Mouse (Mus musculus) MEL (cell line): ENCODE data around the gene Hist2h3c1. TPM values are rescaled to one million over a fixed set of nuclear protein-coding genes. Genes with fewer than 3 reads are reported as not detected.

Experiments
- DNase-seq: peaks from one replicate; pipeline ENCODE4 v3.0.0; 2011; ENCODE audit warnings: low read depth, low spot score
- H3K27ac ChIP-seq: 2 replicates; pipeline ENCODE4 v1.5.1; 2012; ENCODE audit warnings: low read depth, mild to moderate bottlenecking, control low read depth, low read length, moderate library complexity; ENCODE audit not compliant: control insufficient read depth
- H3K27me3 ChIP-seq, 2 experiments: fragments of 150-350 bp in 1 of 2; sonication (generic) in 1 of 2; 2 replicates each; pipeline ENCODE4 v1.6.1; 2012; ENCODE audit warnings: low read length in 2 of 2, mild to moderate bottlenecking in 2 of 2, improper control_type of control experiment in 1 of 2, moderate library complexity in 1 of 2; ENCODE audit not compliant: insufficient read depth in 2 of 2, control insufficient read depth in 1 of 2
- H3K36me3 ChIP-seq, 2 experiments: 2 replicates each; pipeline ENCODE4 v1.6.1; 2012 to 2014; ENCODE audit warnings: low read length in 2 of 2, improper control_type of control experiment in 1 of 2, inconsistent platforms in 1 of 2, mild to moderate bottlenecking in 1 of 2; ENCODE audit not compliant: insufficient read depth in 2 of 2, control insufficient read depth in 1 of 2
- H3K4me1 ChIP-seq, 2 experiments: fragments of 150-350 bp in 1 of 2; sonication (generic) in 1 of 2; 2 replicates each; pipeline ENCODE4 v1.6.1; 2012; ENCODE audit warnings: low read length in 2 of 2, improper control_type of control experiment in 1 of 2, mild to moderate bottlenecking in 1 of 2; ENCODE audit not compliant: insufficient read depth in 2 of 2, control insufficient read depth in 1 of 2
- H3K4me3 ChIP-seq, 2 experiments: fragments of 150-350 bp in 1 of 2; sonication (generic) in 1 of 2; 2 replicates each; pipeline ENCODE4 v1.5.1; 2012; ENCODE audit warnings: low read depth in 2 of 2, low read length in 2 of 2, mild to moderate bottlenecking in 2 of 2, moderate library complexity in 2 of 2, control low read depth in 1 of 2, improper control_type of control experiment in 1 of 2; ENCODE audit not compliant: control insufficient read depth in 1 of 2, insufficient read depth in 1 of 2
- H3K79me2 ChIP-seq: 2 replicates; pipeline ENCODE4 v1.6.1; 2012; ENCODE audit warnings: mild to moderate bottlenecking, low read length, moderate library complexity; ENCODE audit not compliant: control insufficient read depth, poor library complexity, insufficient read depth
- H3K9ac ChIP-seq: 2 replicates; pipeline ENCODE4 v1.6.1; 2012; ENCODE audit warnings: low read depth, mild to moderate bottlenecking, control low read depth, low read length, moderate library complexity; ENCODE audit not compliant: control insufficient read depth, poor library complexity, severe bottlenecking
- H3K9me3 ChIP-seq: fragments of 150-350 bp; sonication (generic); replicated peaks from 2 replicates; pipeline ENCODE4 v1.6.1; 2012; ENCODE audit warnings: mild to moderate bottlenecking, low read length, improper control_type of control experiment, moderate library complexity; ENCODE audit not compliant: insufficient read depth
- CHD2 ChIP-seq: IDR thresholded peaks from 2 replicates; pipeline ENCODE4 v1.6.1; 2011; ENCODE audit warnings: low read length, improper control_type of control experiment
- CTCF ChIP-seq, 3 experiments: IDR thresholded peaks in 2 of 3; conservative IDR thresholded peaks in 1 of 3; 2 replicates each; pipeline ENCODE4 v1.5.1; 2011 to 2012; ENCODE audit warnings: low read length in 3 of 3, low read depth in 2 of 3, mild to moderate bottlenecking in 2 of 3, improper control_type of control experiment in 1 of 3, inconsistent platforms in 1 of 3, mixed read lengths in 1 of 3, moderate library complexity in 1 of 3; ENCODE audit not compliant: control insufficient read depth in 1 of 3, insufficient read depth in 1 of 3, poor library complexity in 1 of 3, severe bottlenecking in 1 of 3
- ELF1 ChIP-seq: IDR thresholded peaks from 2 replicates; pipeline ENCODE4 v1.6.1; 2014; ENCODE audit warnings: low read depth, mild to moderate bottlenecking, inconsistent platforms, low read length, improper control_type of control experiment, moderate library complexity
- GABPA ChIP-seq: IDR thresholded peaks from 2 replicates; pipeline ENCODE4 v1.6.1; 2012; ENCODE audit warnings: low read depth, mild to moderate bottlenecking, inconsistent platforms, low read length, improper control_type of control experiment, moderate library complexity
- GATA1 ChIP-seq: IDR thresholded peaks from 2 replicates; pipeline ENCODE4 v1.6.1; 2011; ENCODE audit warnings: low read depth, low read length, improper control_type of control experiment
- JUND ChIP-seq: IDR thresholded peaks from 2 replicates; pipeline ENCODE4 v1.6.1; 2011; ENCODE audit warnings: low read depth, mild to moderate bottlenecking, improper control_type of control experiment, low read length
- MAZ ChIP-seq: IDR thresholded peaks from 2 replicates; pipeline ENCODE4 v1.6.1; 2012; ENCODE audit warnings: low read depth, mild to moderate bottlenecking, inconsistent platforms, low read length, improper control_type of control experiment
- MEF2A ChIP-seq: IDR thresholded peaks from 2 replicates; pipeline ENCODE4 v1.6.1; 2014; ENCODE audit warnings: low read depth, mild to moderate bottlenecking, inconsistent platforms, low read length, improper control_type of control experiment; ENCODE audit not compliant: poor library complexity, insufficient replicate concordance, severe bottlenecking; ENCODE audit errors: extremely low read depth
- MYC ChIP-seq: IDR thresholded peaks from 2 replicates; pipeline ENCODE4 v1.6.1; 2011; ENCODE audit warnings: low read depth, mild to moderate bottlenecking, low read length, improper control_type of control experiment, moderate library complexity
- NELFE ChIP-seq: IDR thresholded peaks from 2 replicates; pipeline ENCODE4 v1.6.1; 2011; ENCODE audit warnings: low read depth, low read length, improper control_type of control experiment
- POLR2A ChIP-seq, 2 experiments: IDR thresholded peaks; 2 replicates each; pipeline ENCODE4 v1.6.1; 2011 to 2012; ENCODE audit warnings: low read length in 2 of 2, mild to moderate bottlenecking in 2 of 2, control low read depth in 1 of 2, improper control_type of control experiment in 1 of 2, low read depth in 1 of 2, moderate library complexity in 1 of 2; ENCODE audit not compliant: control insufficient read depth in 1 of 2, insufficient read depth in 1 of 2, poor library complexity in 1 of 2
- SIN3A ChIP-seq: IDR thresholded peaks from 2 replicates; pipeline ENCODE4 v1.6.1; 2012; ENCODE audit warnings: low read length, improper control_type of control experiment, inconsistent platforms
- SMC3 ChIP-seq: IDR thresholded peaks from 2 replicates; pipeline ENCODE4 v1.6.1; 2011; ENCODE audit warnings: low read depth, low read length, improper control_type of control experiment
- TAL1 ChIP-seq: IDR thresholded peaks from 2 replicates; pipeline ENCODE4 v1.6.1; 2012; ENCODE audit warnings: mild to moderate bottlenecking, inconsistent platforms, low read length, moderate library complexity, mixed read lengths
- TCF12 ChIP-seq: IDR thresholded peaks from 2 replicates; pipeline ENCODE4 v1.6.1; 2014; ENCODE audit warnings: low read depth, mild to moderate bottlenecking, inconsistent platforms, low read length, improper control_type of control experiment, moderate library complexity
- USF1 ChIP-seq: IDR thresholded peaks from 2 replicates; pipeline ENCODE4 v1.6.1; 2014; ENCODE audit warnings: low read depth, mild to moderate bottlenecking, inconsistent platforms, low read length, improper control_type of control experiment, moderate library complexity
- polyA plus RNA-seq, 2 experiments: library from polyadenylated mRNA; stranded (reverse) in 1 of 2; unstranded in 1 of 2; fragments of >175 nt in 1 of 2; fragments of >200 nt in 1 of 2; gene quantifications; 2 replicates each; pipeline versions ENCODE4 v1.2.1 to v1.2.4; 2012; ENCODE audit warnings: low replicate concordance in 2 of 2, low read depth in 1 of 2; ENCODE audit not compliant: insufficient read length in 2 of 2, insufficient read depth in 1 of 2, missing spikeins in 1 of 2
- total RNA-seq: library from RNA; depleted of rRNA; stranded (reverse); fragments of 300-350 nt; gene quantifications from 2 replicates; pipeline ENCODE4 v1.2.3, GENCODE M21; 2012

Hist2h3c1 gene
- total and polyA plus RNA-seq, 3 experiments, result 1.5 TPM; not detected in 2

DNA sequence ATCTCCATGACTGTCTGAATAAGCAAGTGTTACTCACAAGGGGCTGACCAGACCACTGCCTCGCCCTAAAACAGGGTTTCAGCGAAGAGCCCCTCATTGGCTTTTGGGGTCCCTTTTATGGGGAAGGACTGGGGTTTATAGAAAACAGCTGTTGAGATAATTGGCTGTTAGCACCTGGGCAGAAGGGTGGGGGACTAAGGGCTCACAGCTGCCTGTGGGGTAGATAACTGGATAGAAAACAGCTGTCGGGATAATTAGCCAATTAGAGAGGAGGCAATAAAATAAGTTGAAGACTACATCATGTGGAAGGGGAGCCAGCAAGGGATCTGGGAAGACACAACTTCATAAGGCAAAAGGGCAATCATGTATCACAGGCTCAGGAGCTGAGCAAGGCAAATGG lies 4.4 kb downstream of the Hist2h3c1 start:
- Histone ChIP-seq H3K79me2 (no peaks in the 10 kb centered on the region), H3K27me3 (no peaks in the 10 kb centered on the region), H3K9me3 (no peaks in the 10 kb centered on the region), H3K27ac (no peak overlapping the region), H3K4me1 (peaks cover 16 to 33% of the 10 kb centered on the region in 2 experiments), H3K36me3 (peaks cover 0 to 49% of the 10 kb centered on the region in 2 experiments; a peak in 2 of 4 replicates), H3K4me3 (no peak overlapping the region), H3K9ac (peak overlapping the region; percentile 16; the same call in 1 of the 2 replicates)
- DNase-seq, result no peak
- TF ChIP-seq POLR2A (IDR thresholded peaks at IDR 0.05; ENCODE audit: control insufficient read depth in 1 of 2, insufficient read depth in 1 of 2, low read depth in 1 of 2, low read length in 2 of 2, poor library complexity in 1 of 2), result no peak
- TF ChIP-seq CHD2, result no peak
- TF ChIP-seq MAZ, result no peak
- no peak for TF ChIP-seq JUND
- no peak for TF ChIP-seq CTCF (IDR thresholded peaks at IDR 0.05 in 2 of 3, conservative IDR thresholded peaks at IDR 0.05 in 1 of 3; ENCODE audit: control insufficient read depth in 1 of 3, insufficient read depth in 1 of 3, low read depth in 2 of 3, low read length in 3 of 3, poor library complexity in 1 of 3, severe bottlenecking in 1 of 3)
- no peak for TF ChIP-seq SMC3
- TF ChIP-seq NELFE, result no peak
- TF ChIP-seq MEF2A, result no peak
- no peak for TF ChIP-seq GABPA
- TF ChIP-seq MYC, result no peak
- TF ChIP-seq ELF1, result no peak
- no peak for TF ChIP-seq GATA1

DNA sequence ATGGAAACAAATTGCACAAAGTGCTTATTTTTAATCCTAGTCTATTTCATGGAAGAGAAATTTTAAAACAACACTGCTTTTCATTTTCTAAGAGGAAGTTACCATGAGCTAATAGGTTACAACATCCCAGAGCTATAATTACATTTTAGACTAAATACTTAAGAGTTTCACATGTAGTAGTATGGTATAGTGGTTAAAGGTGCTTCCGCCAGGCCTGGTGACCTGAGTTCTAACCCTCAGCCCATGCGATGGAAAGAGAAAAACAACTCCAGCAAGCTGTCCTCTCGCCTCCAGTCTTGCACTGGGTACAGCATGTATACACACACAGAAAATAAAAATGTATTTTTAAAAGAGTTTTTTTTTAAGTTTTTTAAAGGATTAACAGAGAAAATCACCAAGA lies 5.3 kb downstream of the Hist2h3c1 start:
- Histone ChIP-seq H3K79me2 (no peaks in the 10 kb centered on the region), H3K27me3 (no peaks in the 10 kb centered on the region), H3K36me3 (peaks cover 0 to 56% of the 10 kb centered on the region in 2 experiments; a peak in 2 of 4 replicates), H3K9ac (no peak overlapping the region), H3K27ac (no peak overlapping the region), H3K4me3 (no peak overlapping the region), H3K9me3 (no peaks in the 10 kb centered on the region), H3K4me1 (peaks cover 23 to 40% of the 10 kb centered on the region in 2 experiments)
- DNase-seq, result no peak
- no peak for TF ChIP-seq TCF12
- TF ChIP-seq MEF2A, result no peak
- TF ChIP-seq TAL1, result no peak
- no peak for TF ChIP-seq USF1
- no peak for TF ChIP-seq SIN3A
